Mouse (Mus musculus): ENCODE data around the gene Tcl1b2.
"Not testable (repeated sequence)": the region's sequence is repeated elsewhere in the genome, so short reads cannot be mapped to it uniquely, and the experiment has no call there.

The Tcl1b2 gene

DNA sequence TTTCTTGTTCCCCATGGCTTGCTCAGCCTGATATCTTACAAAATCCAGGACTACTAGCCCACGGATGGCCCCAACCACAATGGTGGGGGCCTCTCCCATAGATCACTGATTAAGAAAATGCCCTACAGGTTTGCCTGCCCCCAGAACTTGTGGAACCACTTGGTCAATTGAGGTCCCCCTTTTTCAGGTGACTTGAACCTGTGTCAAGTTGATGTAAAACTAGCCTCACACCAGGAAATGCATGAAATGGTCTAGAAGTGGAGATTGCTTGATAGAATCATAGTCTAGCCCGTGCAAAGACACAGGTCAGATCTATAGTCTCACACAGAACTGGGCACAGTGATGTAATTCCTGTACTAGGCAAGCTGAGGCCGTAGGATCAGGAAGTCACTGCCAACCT, at the start of gene Tcl1b2:
TSS of gene Tcl1b2 (plus strand) at position 301 of the 400 bp plus-strand sequence.
- DNase-seq (ENCODE audit: low read depth, low spot score): no peak

DNA sequence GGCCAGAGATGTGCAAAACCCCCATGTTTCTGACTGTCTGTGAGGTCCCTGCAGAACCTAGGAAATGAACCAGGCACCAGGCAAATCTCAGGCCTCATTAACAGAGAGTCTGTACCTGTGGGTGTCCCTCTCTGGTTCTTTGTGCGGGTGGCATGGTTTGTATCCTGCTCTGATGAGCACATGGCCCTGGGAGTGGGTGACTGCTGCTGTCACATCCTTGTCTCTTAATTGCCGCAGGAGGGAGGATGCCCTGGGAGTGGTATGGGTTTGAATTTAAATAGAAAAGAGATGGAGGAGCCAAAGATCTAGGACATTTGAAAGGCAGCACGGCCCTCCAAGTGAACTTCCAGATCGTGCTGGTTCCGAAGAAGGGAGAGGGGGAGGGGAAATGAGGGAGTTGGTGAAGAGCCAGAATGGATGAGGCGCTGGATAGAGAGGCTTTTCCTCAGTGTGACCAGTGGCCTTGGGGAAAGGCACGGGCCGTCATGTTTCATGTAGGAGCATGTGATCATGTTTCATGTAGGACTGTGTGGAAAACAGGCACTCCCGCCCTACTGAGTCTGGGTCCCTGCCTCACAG, 46.3 kb upstream of the Tcl1b2 start:
- no peak for DNase-seq (ENCODE audit: low read depth, low spot score)

GRCm38 (mm10) chr12:105102901-105103300, 42.9 kb upstream of the Tcl1b2 start:
- DNase-seq (ENCODE audit: low read depth, low spot score): peak; percentile 53

DNA sequence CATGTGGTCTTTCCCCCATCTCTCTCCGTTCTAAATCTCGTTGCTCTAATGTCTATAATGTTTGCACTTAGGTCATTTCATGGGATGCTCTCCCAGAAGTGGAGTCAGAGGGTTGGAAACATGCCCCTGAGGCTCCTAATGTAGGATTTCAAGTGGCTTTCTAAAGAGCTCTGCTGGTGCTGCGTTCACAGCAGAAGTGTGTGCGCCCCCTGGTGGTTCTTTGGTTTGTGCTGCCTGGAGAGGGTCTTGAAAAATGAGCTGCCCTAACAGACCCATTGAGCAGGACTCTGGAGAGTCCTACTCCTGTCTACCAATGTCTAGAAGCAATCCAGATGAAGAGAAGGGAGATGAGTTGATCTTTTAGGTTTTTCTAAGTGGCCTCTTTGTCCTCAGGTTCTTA, 41.8 kb upstream of the Tcl1b2 start:
- peak; percentile 56 for DNase-seq (ENCODE audit: low read depth, low spot score)

DNA sequence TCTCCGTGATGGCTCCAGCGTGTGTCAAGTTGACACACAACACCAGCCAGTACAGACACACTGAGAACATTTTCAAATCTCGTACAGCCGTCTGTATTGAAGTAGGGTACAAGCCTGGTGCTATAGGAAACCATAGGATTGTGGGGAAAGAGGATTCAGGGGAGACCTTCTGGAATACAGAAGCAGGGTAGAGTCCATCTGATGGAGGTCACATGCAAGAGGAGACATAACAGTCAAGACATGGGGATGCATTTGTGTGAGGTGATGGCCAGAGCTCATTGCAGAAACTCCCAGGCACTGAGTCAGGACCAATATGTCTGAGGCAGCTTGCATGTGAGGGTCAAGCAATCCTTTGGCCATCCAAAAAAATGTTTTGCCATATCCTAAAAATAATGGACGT, 40.5 kb upstream of the Tcl1b2 start:
- DNase-seq (ENCODE audit: low read depth, low spot score): no peak

DNA sequence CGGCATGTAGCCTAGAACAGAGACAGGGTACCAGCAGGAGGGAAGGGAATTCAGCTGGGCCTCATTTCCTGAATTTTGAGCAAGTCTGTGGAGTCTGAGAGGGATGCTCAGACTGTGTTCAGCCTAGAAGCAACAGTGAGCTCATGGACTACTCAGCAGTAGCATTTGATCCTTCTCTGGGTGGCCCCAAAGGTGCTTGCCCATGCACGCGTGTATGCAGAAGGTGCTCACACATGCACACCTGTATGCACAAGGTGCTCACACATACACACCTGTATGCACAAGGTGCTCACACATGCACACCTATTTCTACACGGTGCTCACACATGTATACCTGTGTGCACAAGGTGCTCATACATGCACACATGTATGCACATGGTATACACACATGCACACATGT, 37.0 kb upstream of the Tcl1b2 start:
- no peak for DNase-seq (ENCODE audit: low read depth, low spot score)

- peak; percentile 66 for DNase-seq (ENCODE audit: low read depth, low spot score)
Observed at GRCm38 (mm10) chr12:105109406-105109805, 36.4 kb upstream of the Tcl1b2 start.

DNA sequence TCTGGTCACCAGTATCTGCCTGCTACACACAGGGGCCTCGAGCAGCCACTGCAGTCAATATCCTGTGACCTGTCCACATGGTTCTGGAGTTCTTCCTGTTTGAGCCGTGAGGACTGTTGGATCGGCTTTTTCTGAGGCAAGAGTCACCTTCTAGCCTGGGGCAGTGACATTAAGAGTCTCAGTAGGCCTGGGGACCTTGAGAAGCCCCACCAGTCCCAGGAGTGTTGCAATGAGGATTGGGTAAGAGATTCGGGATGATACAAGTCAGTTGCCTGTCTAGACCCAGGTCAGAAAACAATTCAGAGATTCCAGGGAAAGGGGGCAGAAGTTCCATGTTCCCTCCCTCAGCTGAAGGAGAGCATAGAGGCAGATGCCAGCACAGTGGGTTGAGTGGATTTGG, 36.0 kb upstream of the Tcl1b2 start:
- DNase-seq (ENCODE audit: low read depth, low spot score): no peak

DNA sequence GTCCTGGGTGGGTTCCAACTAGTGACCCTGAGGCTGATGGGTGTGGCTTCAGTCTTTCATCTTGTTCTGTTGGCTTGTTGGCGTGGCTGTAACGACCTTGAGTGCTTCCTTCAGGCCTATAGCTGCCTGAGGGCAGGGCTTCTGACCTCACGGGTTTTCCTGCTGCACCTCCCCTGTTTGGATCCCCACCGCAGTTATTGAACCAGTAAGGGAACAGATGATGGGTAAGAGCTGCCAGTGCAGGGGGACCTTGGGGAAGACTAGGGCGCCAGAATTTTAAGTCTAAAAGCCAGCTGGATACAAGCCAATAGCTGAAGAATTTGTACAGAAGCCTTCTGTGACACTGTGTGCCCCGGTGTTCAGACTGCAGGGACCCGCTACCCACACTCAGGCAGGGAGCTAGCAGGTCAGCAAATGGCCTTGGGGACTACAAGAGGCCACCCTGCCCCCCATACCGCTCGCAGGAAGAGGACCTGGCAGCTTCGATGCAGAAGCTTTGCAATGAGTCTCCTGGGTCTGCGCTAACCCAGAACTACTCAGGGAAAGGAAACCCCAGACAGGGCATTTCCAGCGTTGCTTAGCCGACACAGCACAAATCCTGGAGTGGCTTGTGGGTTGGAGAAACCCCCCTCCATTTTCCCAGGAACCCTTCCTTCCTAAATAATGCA, 33.4 kb upstream of the Tcl1b2 start:
- no peak for DNase-seq (ENCODE audit: low read depth, low spot score)

- no peak for DNase-seq (ENCODE audit: low read depth, low spot score)
Observed at GRCm38 (mm10) chr12:105116648-105117047, 29.2 kb upstream of the Tcl1b2 start.

GRCm38 (mm10) chr12:105125362-105125761, 20.5 kb upstream of the Tcl1b2 start:
- no peak for DNase-seq (ENCODE audit: low read depth, low spot score)

- no peak for DNase-seq (ENCODE audit: low read depth, low spot score)
Observed at GRCm38 (mm10) chr12:105126516-105126915, 19.3 kb upstream of the Tcl1b2 start.

DNA sequence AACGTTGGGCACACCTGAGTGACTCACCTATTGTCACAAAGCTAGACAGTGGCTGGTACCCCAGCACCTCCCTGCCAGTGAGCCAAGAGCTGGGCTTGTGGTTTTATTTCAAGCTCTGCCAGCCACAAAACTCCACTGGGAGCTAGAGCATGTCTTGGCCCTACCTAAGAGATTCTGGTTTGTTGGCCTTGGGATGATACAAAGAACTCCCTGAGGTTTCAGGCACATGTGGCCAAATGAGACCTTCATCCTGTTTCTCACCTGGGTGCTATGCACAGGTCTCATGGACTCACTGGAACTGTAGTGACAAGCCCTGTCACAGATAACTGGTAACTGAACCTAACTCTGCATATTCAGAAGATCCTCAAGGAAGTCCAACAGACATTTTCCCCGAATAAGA, 18.2 kb upstream of the Tcl1b2 start:
- DNase-seq (ENCODE audit: low read depth, low spot score): no peak

- DNase-seq (ENCODE audit: low read depth, low spot score): not testable (repeated sequence)
Observed at GRCm38 (mm10) chr12:105129494-105130205, 16.2 kb upstream of the Tcl1b2 start.

DNA sequence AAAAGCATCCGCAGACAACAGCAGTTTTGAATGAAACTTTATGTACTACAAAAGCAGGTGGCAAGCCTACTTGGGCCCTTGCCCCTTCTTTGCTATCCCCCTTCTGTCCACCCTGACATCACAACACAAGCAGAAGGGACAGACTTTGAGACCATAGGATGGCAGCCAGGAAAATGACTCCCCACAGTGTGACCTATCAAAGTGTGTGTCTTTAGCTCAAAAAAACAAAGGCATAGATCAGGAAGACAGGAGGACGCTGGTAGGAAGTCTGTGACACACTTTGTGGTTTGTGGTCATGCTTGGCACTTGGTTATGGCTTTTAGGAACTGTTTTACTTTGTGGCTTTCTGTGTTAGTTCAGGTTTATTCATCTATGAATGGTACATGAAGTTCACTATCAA, 11.6 kb upstream of the Tcl1b2 start:
- DNase-seq (ENCODE audit: low read depth, low spot score): not testable (repeated sequence)

GRCm38 (mm10) chr12:105134826-105135225, 11.0 kb upstream of the Tcl1b2 start:
- not testable (repeated sequence) for DNase-seq (ENCODE audit: low read depth, low spot score)

DNA sequence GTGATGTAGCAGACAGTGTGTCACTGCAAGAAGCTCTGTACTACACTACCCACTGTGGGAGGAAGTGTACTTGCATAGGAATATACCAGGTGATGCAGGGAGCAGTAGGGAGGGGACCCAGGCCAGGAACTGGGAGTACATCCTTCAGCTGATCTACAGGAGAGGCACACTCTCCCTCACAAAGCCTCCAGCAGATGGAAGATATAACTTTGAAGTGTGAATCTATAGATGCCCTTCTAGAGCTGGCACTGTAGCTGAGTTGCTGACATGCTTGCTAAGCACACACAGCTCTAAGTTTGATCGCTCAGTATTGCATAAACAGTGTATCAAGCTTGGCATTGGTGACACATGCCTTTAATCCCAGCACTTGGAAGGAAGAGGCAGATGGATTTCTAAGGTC, 8.1 kb upstream of the Tcl1b2 start:
- DNase-seq (ENCODE audit: low read depth, low spot score): not testable (repeated sequence)

DNA sequence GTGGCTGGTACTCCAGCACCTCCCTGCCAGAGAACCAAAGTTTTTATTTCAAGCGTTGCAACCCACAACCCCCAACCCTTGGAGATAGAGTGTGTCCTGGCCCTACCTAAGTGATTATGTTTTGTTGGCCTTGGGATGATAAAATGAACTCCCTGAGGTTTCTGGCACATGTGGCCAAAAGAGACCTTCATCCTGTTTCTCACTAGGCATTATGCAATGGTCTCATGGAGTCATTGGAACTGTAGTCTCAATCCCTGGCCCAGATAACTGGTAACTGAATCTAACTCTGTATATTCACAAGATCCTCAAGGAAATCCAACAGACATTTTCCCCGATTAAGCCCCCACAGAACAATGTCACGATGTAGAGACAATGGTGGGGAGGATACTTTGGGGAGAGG, 2.7 kb upstream of the Tcl1b2 start:
- DNase-seq (ENCODE audit: low read depth, low spot score): no peak

DNA sequence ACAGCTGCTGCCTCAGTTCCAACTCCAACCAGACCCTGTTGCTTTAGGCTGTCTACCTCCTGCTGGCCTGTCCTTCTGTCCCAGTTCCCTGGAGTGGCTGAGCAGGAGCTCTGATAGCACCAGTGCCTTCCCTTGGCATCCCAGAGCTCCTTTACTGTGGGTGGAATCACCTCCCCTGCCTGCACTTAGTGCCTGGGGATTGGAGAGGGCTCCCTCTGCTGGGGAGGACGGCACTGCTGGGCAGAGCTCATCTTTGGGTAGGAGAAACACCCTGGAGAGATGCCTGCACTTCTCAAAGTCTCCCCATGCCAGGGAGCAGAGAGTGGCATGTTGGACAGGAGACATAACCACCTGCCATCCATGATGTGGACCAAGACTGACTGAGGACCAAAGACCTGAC, 886 bp upstream of the Tcl1b2 start:
- DNase-seq (ENCODE audit: low read depth, low spot score): not testable (repeated sequence)

- peak; percentile 19 for DNase-seq (ENCODE audit: low read depth, low spot score)
Observed at GRCm38 (mm10) chr12:105155286-105155685, 9.5 kb downstream of the Tcl1b2 start.

DNA sequence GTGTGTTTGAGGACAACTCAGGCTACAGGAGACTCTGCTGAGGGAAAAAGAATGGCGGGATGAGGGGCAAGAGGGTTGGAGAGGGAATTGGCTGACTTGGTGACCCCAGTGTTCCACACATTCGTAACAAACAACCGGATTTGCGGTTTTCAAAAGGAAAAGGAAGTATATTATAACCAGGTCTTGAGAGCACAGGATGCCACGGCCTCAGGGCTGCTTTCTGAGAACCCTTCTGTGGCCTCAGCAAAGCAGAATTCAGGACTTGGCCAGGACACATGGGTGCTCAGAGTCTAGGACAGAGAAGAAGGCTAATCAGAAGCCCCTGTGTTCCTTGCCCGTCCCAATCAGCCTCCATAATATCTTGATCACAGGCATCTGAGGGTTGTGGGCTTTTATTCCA, 13.0 kb downstream of the Tcl1b2 start:
- DNase-seq (ENCODE audit: low read depth, low spot score): no peak

DNA sequence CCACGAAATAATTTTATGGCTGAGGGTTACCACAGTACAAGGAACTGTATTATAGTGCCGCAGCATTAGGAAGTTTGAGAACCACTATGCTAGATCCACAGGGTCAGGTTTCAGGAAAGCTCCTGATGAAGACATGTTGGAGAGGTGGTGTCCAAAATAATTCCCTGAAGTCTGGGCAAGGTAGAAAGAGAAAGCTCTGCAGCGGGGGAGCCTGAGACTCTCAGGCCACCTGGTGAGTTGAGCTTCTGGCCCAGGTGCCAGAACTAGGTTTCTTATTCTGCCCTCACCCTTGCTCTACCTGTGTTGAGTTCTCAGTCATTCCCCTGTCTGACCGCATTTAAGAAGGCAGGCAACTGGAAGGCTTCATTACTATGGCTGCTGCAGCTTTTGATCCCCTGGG, 13.6 kb downstream of the Tcl1b2 start, which contains the start of gene Tcl1b1:
TSS of gene Tcl1b1 (plus strand) at position 301 of the 400 bp plus-strand sequence.
- DNase-seq (ENCODE audit: low read depth, low spot score): no peak

DNA sequence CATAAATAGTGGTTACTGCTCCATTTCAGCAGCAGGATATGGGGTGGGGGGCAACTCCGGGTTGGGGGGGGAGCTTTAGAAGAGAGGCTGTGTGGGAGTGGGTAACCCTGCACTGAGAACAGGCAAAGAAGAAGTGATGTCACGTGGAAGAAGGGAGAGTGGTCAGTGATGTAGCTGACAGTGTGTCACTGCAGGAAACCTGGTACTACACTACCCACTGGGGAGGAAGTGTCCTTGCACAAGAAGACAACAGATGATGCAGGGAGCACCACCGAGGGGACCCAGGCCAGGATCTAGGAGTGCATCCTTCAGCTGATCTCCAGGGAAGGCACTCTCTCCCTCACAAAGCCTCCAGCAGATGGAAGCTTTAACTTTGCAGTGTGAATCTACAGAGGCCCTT, 20.9 kb downstream of the Tcl1b2 start:
- no peak for DNase-seq (ENCODE audit: low read depth, low spot score)
